Mouse (Mus musculus): ENCODE measurements at regions not wholly inside any gene's neighbourhood (a gene's known extent, or its start where the extent isn't known, plus 50 kb on each side); places are given as distances from the start of the nearest gene placed in this dataset.

- TF ChIP-seq CTCF (IDR thresholded peaks at IDR 0.05; ENCODE audit: extremely low read depth, insufficient read depth, low read length) (no peak), POLR2A (IDR thresholded peaks at IDR 0.05; ENCODE audit: extremely low read depth, insufficient read depth, low read length) (no peak)
Measured at GRCm38 (mm10) chr6:117105182-117105589, 63.1 kb upstream of the Cxcl12 start.

Data from cortical plate, adult 2 months (tissue).